Mouse (Mus musculus) lung, postnatal 0 days (tissue): ENCODE results near the gene Vps72.

Source experiments
- CTCF ChIP-seq: IDR thresholded peaks from 2 replicates; pipeline ENCODE4 v1.5.1; 2016; ENCODE audit warnings: antibody characterized with exemption, mild to moderate bottlenecking
- EP300 ChIP-seq: IDR thresholded peaks from 2 replicates; pipeline ENCODE4 v1.6.1; 2016; ENCODE audit warnings: antibody characterized with exemption, mild to moderate bottlenecking, control low read depth

- TF ChIP-seq CTCF (no peak), EP300 (no peak)
Observed at GRCm38 (mm10) chr3:95117751-95118150, 6.9 kb downstream of the Vps72 start.
